Mouse (Mus musculus): ENCODE results near the gene Syne4. TPM values are rescaled to one million over a fixed set of nuclear protein-coding genes. Genes with fewer than 3 reads are reported as not detected.

Gene Syne4
- polyA plus RNA-seq, 1 experiment from 2014 or later: 29.5 TPM

DNA sequence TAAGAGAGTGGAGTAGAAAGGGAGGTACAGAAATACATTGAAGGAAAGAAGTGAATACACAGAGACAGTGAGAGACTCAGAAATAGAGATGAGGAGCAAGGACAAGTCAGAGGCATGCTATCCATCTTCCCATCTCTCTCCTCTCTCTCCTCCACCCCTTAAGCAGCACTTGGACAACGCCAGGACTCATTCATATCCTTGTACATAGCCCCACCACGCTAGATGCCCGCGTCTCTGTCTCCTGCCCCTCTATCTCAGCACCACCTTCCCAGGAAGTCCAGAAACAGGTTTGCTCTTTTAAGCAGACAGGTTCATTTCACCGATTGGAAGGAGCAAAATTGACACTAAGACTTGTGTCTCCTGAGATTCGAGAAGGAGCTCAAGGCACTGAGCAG, 48.7 kb downstream of the Syne4 start:
- Histone ChIP-seq H3K4me3 (peak overlapping the region; percentile 59), H3K36me3 (no peaks in the 10 kb centered on the region), H3K27me3 (peaks cover 17% of the 10 kb centered on the region), H3K9me3 (no peaks in the 10 kb centered on the region), H3K4me2 (peak overlapping the region; percentile 65), H3K27ac (no peak overlapping the region), H3K9ac (peak overlapping the region; percentile 59; the same call in 1 of the 2 replicates), H3K4me1 (peaks cover 23% of the 10 kb centered on the region)
- 49% methylated on average over 6 of the region's 6 CpGs for WGBS
- ATAC-seq (ENCODE audit: borderline replicate concordance, extremely low read depth, low FRiP score, low TSS enrichment): no peak

DNA sequence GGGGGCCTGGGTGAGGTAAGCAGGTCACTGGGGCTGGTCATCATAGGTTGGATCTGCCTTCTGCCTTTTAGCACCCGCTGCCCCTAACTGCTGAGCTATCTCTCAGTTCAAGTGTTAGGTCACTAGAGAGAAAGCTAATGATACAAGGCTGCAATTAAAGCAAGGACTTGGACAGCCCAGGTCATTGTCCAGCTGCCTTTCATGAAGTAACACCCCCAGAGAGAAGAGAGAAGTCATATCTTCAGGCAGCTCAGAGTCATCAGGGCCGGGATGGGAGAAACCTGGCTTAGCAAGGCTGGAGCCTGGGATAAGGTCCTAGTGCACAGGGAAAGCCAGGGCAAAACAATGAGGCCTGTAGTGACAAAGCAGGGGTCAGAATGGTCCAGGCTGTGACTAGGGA, 52.9 kb downstream of the Syne4 start:
- H3K9ac ChIP-seq: no peak overlapping the region
- no peaks in the 10 kb centered on the region for H3K9me3 ChIP-seq
- no peak overlapping the region for H3K27ac ChIP-seq
- H3K27me3 ChIP-seq: peaks cover 17% of the 10 kb centered on the region
- peaks cover 7% of the 10 kb centered on the region for H3K4me1 ChIP-seq
- ATAC-seq (ENCODE audit: borderline replicate concordance, extremely low read depth, low FRiP score, low TSS enrichment): no peak
- no peaks in the 10 kb centered on the region for H3K36me3 ChIP-seq
- no peak overlapping the region for H3K4me2 ChIP-seq
- no peak overlapping the region for H3K4me3 ChIP-seq
- whole genome bisulfite sequencing: 64% methylated on average over 2 of the region's 2 CpGs

Other genes starting within 250 kb of the Syne4 start
- gene Zfp82, start 241.9 kb upstream of the Syne4 start, polyA plus RNA-seq (2015; fragmentation: Nextera tagmentation; extraction: Ambion mirVana): 5.3 and 7.6 TPM in 2 replicates
- gene Gm26920, start 224.4 kb upstream of the Syne4 start, polyA plus RNA-seq (2015; fragmentation: Nextera tagmentation; extraction: Ambion mirVana): 0.81 and 1.1 TPM in 2 replicates
- gene Zfp566, start 224.3 kb upstream of the Syne4 start, polyA plus RNA-seq (2015; fragmentation: Nextera tagmentation; extraction: Ambion mirVana): 8.1 and 8.3 TPM in 2 replicates
- gene Zfp260, start 220.0 kb upstream of the Syne4 start, polyA plus RNA-seq (2015; fragmentation: Nextera tagmentation; extraction: Ambion mirVana): 107 and 113 TPM in 2 replicates
- gene Zfp382, start 192.9 kb upstream of the Syne4 start, polyA plus RNA-seq (2015; fragmentation: Nextera tagmentation; extraction: Ambion mirVana): 12.5 and 13.5 TPM in 2 replicates
- gene Zfp146, start 145.1 kb upstream of the Syne4 start, polyA plus RNA-seq (2015; fragmentation: Nextera tagmentation; extraction: Ambion mirVana): 16.6 and 18.4 TPM in 2 replicates
- 17.7 and 18.9 TPM in 2 replicates for gene Cox7a1, start 130.7 kb upstream of the Syne4 start, polyA plus RNA-seq (2015; fragmentation: Nextera tagmentation; extraction: Ambion mirVana)
- 97.0 and 104 TPM in 2 replicates for gene Capns1, start 116.0 kb upstream of the Syne4 start, polyA plus RNA-seq (2015; fragmentation: Nextera tagmentation; extraction: Ambion mirVana)
- 148 and 156 TPM in 2 replicates for gene Polr2i, start 82.9 kb upstream of the Syne4 start, polyA plus RNA-seq (2015; fragmentation: Nextera tagmentation; extraction: Ambion mirVana)
- 168 and 180 TPM in 2 replicates for gene Tbcb, start 82.5 kb upstream of the Syne4 start, polyA plus RNA-seq (2015; fragmentation: Nextera tagmentation; extraction: Ambion mirVana)
- gene Ovol3, start 79.1 kb upstream of the Syne4 start, polyA plus RNA-seq (2015; fragmentation: Nextera tagmentation; extraction: Ambion mirVana): not detected in 2 replicates
- 0.50 and 0.64 TPM in 2 replicates for gene Thap8, start 34.7 kb upstream of the Syne4 start, polyA plus RNA-seq (2015; fragmentation: Nextera tagmentation; extraction: Ambion mirVana)
- 10.7 and 11.5 TPM in 2 replicates for gene Wdr62, start 34.4 kb upstream of the Syne4 start, polyA plus RNA-seq (2015; fragmentation: Nextera tagmentation; extraction: Ambion mirVana)
- 18.6 and 18.8 TPM in 2 replicates for gene Clip3, start 23.1 kb upstream of the Syne4 start, polyA plus RNA-seq (2015; fragmentation: Nextera tagmentation; extraction: Ambion mirVana)
- gene Alkbh6, start 6.1 kb upstream of the Syne4 start, polyA plus RNA-seq (2015; fragmentation: Nextera tagmentation; extraction: Ambion mirVana): 76.6 and 78.7 TPM in 2 replicates
- 1.9 TPM in 1 of 2 replicates, not detected in the other for gene E130208F15Rik, start 6.9 kb downstream of the Syne4 start, polyA plus RNA-seq (2015; fragmentation: Nextera tagmentation; extraction: Ambion mirVana)
- 18.2 and 19.5 TPM in 2 replicates for gene Sdhaf1, start 9.1 kb downstream of the Syne4 start, polyA plus RNA-seq (2015; fragmentation: Nextera tagmentation; extraction: Ambion mirVana)
- gene Lrfn3, start 48.0 kb downstream of the Syne4 start, polyA plus RNA-seq (2015; fragmentation: Nextera tagmentation; extraction: Ambion mirVana): 4.2 TPM in 2 replicates
- gene Tyrobp, start 99.0 kb downstream of the Syne4 start, polyA plus RNA-seq (2015; fragmentation: Nextera tagmentation; extraction: Ambion mirVana): 50.8 and 56.1 TPM in 2 replicates
- gene Hcst, start 105.0 kb downstream of the Syne4 start, polyA plus RNA-seq (2015; fragmentation: Nextera tagmentation; extraction: Ambion mirVana): 0.70 and 2.3 TPM in 2 replicates
- 1.5 and 2.1 TPM in 2 replicates for gene Nfkbid, start 106.9 kb downstream of the Syne4 start, polyA plus RNA-seq (2015; fragmentation: Nextera tagmentation; extraction: Ambion mirVana)
- gene Aplp1, start 130.7 kb downstream of the Syne4 start, polyA plus RNA-seq (2015; fragmentation: Nextera tagmentation; extraction: Ambion mirVana): 23.9 and 24.4 TPM in 2 replicates
- not detected in 2 replicates for gene Kirrel2, start 142.9 kb downstream of the Syne4 start, polyA plus RNA-seq (2015; fragmentation: Nextera tagmentation; extraction: Ambion mirVana)
- gene Nphs1, start 143.5 kb downstream of the Syne4 start, polyA plus RNA-seq (2015; fragmentation: Nextera tagmentation; extraction: Ambion mirVana): 0.08 TPM in 1 of 2 replicates, not detected in the other
- 0.25 and 0.44 TPM in 2 replicates for gene Prodh2, start 178.8 kb downstream of the Syne4 start, polyA plus RNA-seq (2015; fragmentation: Nextera tagmentation; extraction: Ambion mirVana)
- gene Arhgap33, start 220.3 kb downstream of the Syne4 start, polyA plus RNA-seq (2015; fragmentation: Nextera tagmentation; extraction: Ambion mirVana): 7.7 and 9.3 TPM in 2 replicates
- 32.1 and 33.6 TPM in 2 replicates for gene Hspb6, start 237.4 kb downstream of the Syne4 start, polyA plus RNA-seq (2015; fragmentation: Nextera tagmentation; extraction: Ambion mirVana)
- 13.2 and 18.3 TPM in 2 replicates for gene Proser3, start 237.5 kb downstream of the Syne4 start, polyA plus RNA-seq (2015; fragmentation: Nextera tagmentation; extraction: Ambion mirVana)
- gene Lin37, start 245.0 kb downstream of the Syne4 start, polyA plus RNA-seq (2015; fragmentation: Nextera tagmentation; extraction: Ambion mirVana): 36.0 and 38.8 TPM in 2 replicates
- 99.0 TPM in 2 replicates for gene U2af1l4, start 248.5 kb downstream of the Syne4 start, polyA plus RNA-seq (2015; fragmentation: Nextera tagmentation; extraction: Ambion mirVana)
- 13.0 and 15.1 TPM in 2 replicates for gene Gm49396, start 248.5 kb downstream of the Syne4 start, polyA plus RNA-seq (2015; fragmentation: Nextera tagmentation; extraction: Ambion mirVana)
- 119 and 124 TPM in 2 replicates for gene Psenen, start 248.8 kb downstream of the Syne4 start, polyA plus RNA-seq (2015; fragmentation: Nextera tagmentation; extraction: Ambion mirVana)